Mouse (Mus musculus): ENCODE data around the gene Soat2.

- TF ChIP-seq CTCF (IDR thresholded peaks at IDR 0.05; ENCODE audit: borderline replicate concordance, extremely low read depth, insufficient read depth, insufficient read length) (no peak), POLR2A (IDR thresholded peaks at IDR 0.05; ENCODE audit: borderline replicate concordance, extremely low read depth, insufficient read depth, insufficient read length, poor library complexity, severe bottlenecking) (no peak)
Observed at GRCm38 (mm10) chr15:102183076-102183475, 32.8 kb downstream of the Soat2 start.

Data from brain, embryonic 14.5 days (tissue).